ENCODE assay signal across 9 mouse cellular contexts in the genomic region with DNA sequence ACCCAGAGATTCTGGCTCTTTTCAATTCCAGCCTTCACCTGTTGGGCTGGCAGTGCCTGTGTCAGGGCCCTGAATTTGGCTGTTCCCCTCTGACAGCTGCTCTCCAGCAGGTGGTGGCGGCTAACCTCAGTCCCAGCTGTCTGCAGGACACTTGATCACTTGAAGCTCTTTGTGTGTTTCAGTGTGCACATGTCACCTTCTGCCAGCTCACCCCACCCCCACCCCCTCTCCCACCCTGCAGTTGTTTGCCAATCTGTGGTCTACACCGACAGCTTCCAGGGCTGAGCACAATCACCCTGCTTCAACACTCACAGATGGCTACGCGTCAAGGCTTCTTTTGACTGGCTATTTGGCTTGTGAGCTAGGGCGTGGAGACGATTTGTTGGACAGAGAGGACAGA.
A peak's percentile ranks its signal among the peaks of the same experiment; 100 is the strongest.
DNase-seq lines count a peak whose midpoint lies in the region; ATAC-seq and TF ChIP-seq lines count a peak whose summit lies in the region.
"Had no signal": no experiment of that assay in that cellular context is flagged by ENCODE, and none has a peak within 500 bp of the region (broad histone marks: within the 10 kb centered on the region; RNA-seq: fewer than 3 reads in every experiment).

No protein-coding gene starts in this region.

- H3K27ac ChIP-seq in limb, embryonic 11.5 days (replicated peaks; ENCODE audit: low read depth, low read length) = no peak overlapping the region
- no peak overlapping the region for H3K27ac ChIP-seq in limb, embryonic 10.5 days
- H3K27ac ChIP-seq in hindbrain, embryonic 16.5 days (ENCODE audit: low read depth, low read length) = no peak overlapping the region
- no peak overlapping the region for H3K27ac ChIP-seq in lung, postnatal 0 days (ENCODE audit: low read length)
- H3K27ac ChIP-seq: heart, adult 2 months had no signal

- peaks cover 11% of the 10 kb centered on the region for H3K27me3 ChIP-seq in limb, embryonic 11.5 days (ENCODE audit: control insufficient read depth, insufficient read depth, low read length)
- peaks cover 92% of the 10 kb centered on the region for H3K27me3 ChIP-seq in limb, embryonic 10.5 days (ENCODE audit: low read depth, poor library complexity, severe bottlenecking)
- no peaks in the 10 kb centered on the region; the same call in 1 of the 2 replicates for H3K27me3 ChIP-seq in hindbrain, embryonic 16.5 days (replicated peaks; ENCODE audit: control insufficient read depth, insufficient read depth, low read length)
- no peaks in the 10 kb centered on the region for H3K27me3 ChIP-seq in lung, postnatal 0 days (replicated peaks; ENCODE audit: insufficient read depth, low read length)

- no peak for TF ChIP-seq EP300 in lung, postnatal 0 days (IDR thresholded peaks at IDR 0.05)

- ATAC-seq in limb, embryonic 11.5 days (ENCODE audit: insufficient number of reproducible peaks, low FRiP score, low TSS enrichment, low read depth) = peak; percentile 65; the same call in 1 of the 2 replicates
- ATAC-seq in hindbrain, embryonic 16.5 days = peak; percentile 90
- ATAC-seq in lung, postnatal 0 days = no peak

- H3K4me1 ChIP-seq in limb, embryonic 11.5 days (ENCODE audit: control insufficient read depth, insufficient read depth, low read length) = no peaks in the 10 kb centered on the region
- H3K4me1 ChIP-seq in limb, embryonic 10.5 days = no peaks in the 10 kb centered on the region
- H3K4me1 ChIP-seq in hindbrain, embryonic 16.5 days (ENCODE audit: control insufficient read depth, insufficient read depth, low read depth, low read length) = no peaks in the 10 kb centered on the region
- H3K4me1 ChIP-seq in lung, postnatal 0 days (ENCODE audit: insufficient read depth, low read depth, low read length) = no peaks in the 10 kb centered on the region
- no peaks in the 10 kb centered on the region for H3K4me1 ChIP-seq in lung, adult 2 months (ENCODE audit: control insufficient read depth, insufficient read depth, low read length)

- 64% methylated on average over 6 of the region's 6 CpGs for WGBS in limb, embryonic 11.5 days
- 57% methylated on average over 6 of the region's 6 CpGs for WGBS in limb, embryonic 10.5 days
- WGBS in hindbrain, embryonic 16.5 days = 40% methylated on average over 6 of the region's 6 CpGs
- WGBS in lung, postnatal 0 days = 50% methylated on average over 6 of the region's 6 CpGs
- 73% methylated on average over 6 of the region's 6 CpGs for WGBS in lung, adult 2 months

- H3K9me3 ChIP-seq in limb, embryonic 11.5 days (ENCODE audit: control insufficient read depth, low read length) = no peaks in the 10 kb centered on the region
- no peaks in the 10 kb centered on the region for H3K9me3 ChIP-seq in limb, embryonic 10.5 days (replicated peaks)
- H3K9me3 ChIP-seq in hindbrain, embryonic 16.5 days (ENCODE audit: control insufficient read depth, low read length) = no peaks in the 10 kb centered on the region
- H3K9me3 ChIP-seq in lung, postnatal 0 days (ENCODE audit: low read length) = no peaks in the 10 kb centered on the region

- no peak for TF ChIP-seq POLR2A in lung, adult 2 months (IDR thresholded peaks at IDR 0.05; ENCODE audit: borderline replicate concordance, extremely low read depth, low read depth, low read length)

- H3K9ac ChIP-seq in limb, embryonic 11.5 days (ENCODE audit: low read length) = no peak overlapping the region
- no peak overlapping the region for H3K9ac ChIP-seq in hindbrain, embryonic 16.5 days (ENCODE audit: low read depth, low read length)
- no peak overlapping the region for H3K9ac ChIP-seq in lung, postnatal 0 days (replicated peaks; ENCODE audit: low read depth)

- no peak for TF ChIP-seq CTCF in lung, postnatal 0 days (IDR thresholded peaks at IDR 0.05)
- TF ChIP-seq CTCF in lung, adult 2 months (IDR thresholded peaks at IDR 0.05; ENCODE audit: insufficient read depth, low read length) = no peak

- DNase-seq in limb, embryonic 11.5 days (ENCODE audit: low spot score) = peak; percentile 23
- no peak for DNase-seq in limb, embryonic 10.5 days (ENCODE audit: low spot score)
- DNase-seq in embryo, embryonic 9.5 days (ENCODE audit: extremely low spot score) = peak; percentile 23
- DNase-seq in retina, postnatal 1 day = peak; percentile 81
- no peak for DNase-seq in lung, postnatal 0 days (ENCODE audit: low spot score)
- DNase-seq in frontal cortex, postnatal 14 days (ENCODE audit: low spot score in 2 of 2) = no peak
- no peak for DNase-seq in lung, adult 2 months

- no peaks in the 10 kb centered on the region for H3K36me3 ChIP-seq in limb, embryonic 11.5 days (ENCODE audit: control insufficient read depth, insufficient read depth, low read length)
- no peaks in the 10 kb centered on the region for H3K36me3 ChIP-seq in limb, embryonic 10.5 days
- H3K36me3 ChIP-seq in hindbrain, embryonic 16.5 days (ENCODE audit: control insufficient read depth, insufficient read depth, low read length) = no peaks in the 10 kb centered on the region
- H3K36me3 ChIP-seq in lung, postnatal 0 days (ENCODE audit: insufficient read depth, low read length) = no peaks in the 10 kb centered on the region

- H3K4me3 ChIP-seq in limb, embryonic 11.5 days (ENCODE audit: low read depth, low read length) = no peak overlapping the region
- H3K4me3 ChIP-seq in limb, embryonic 10.5 days = no peak overlapping the region
- no peak overlapping the region for H3K4me3 ChIP-seq in hindbrain, embryonic 16.5 days (ENCODE audit: low read length)
- H3K4me3 ChIP-seq in lung, postnatal 0 days (ENCODE audit: low read depth, low read length) = no peak overlapping the region
- H3K4me3 ChIP-seq in lung, adult 2 months (replicated peaks; ENCODE audit: extremely low read depth, low read depth, low read length) = no peak overlapping the region
- H3K4me3 ChIP-seq: heart, adult 2 months had no signal

- no peak overlapping the region for H3K4me2 ChIP-seq in limb, embryonic 11.5 days (ENCODE audit: low read depth, severe bottlenecking)
- no peak overlapping the region for H3K4me2 ChIP-seq in hindbrain, embryonic 16.5 days (ENCODE audit: low read length)
- H3K4me2 ChIP-seq in lung, postnatal 0 days (replicated peaks; ENCODE audit: low read depth, low read length) = no peak overlapping the region

Comparison
In these comparisons a context has a peak if more than half of its experiments do, and no peak if none do; other contexts are left out.
1. DNase-seq: peak in limb, embryonic 11.5 days (single experiment), embryo, embryonic 9.5 days (single experiment) and retina, postnatal 1 day (single experiment); none in limb, embryonic 10.5 days (single experiment), lung, postnatal 0 days (single experiment), frontal cortex, postnatal 14 days (0 of 2) and lung, adult 2 months (single experiment).